Mouse (Mus musculus) lung, embryonic 15.5 days (tissue): ENCODE data around the gene Pdhx. TPM values are rescaled to one million over a fixed set of nuclear protein-coding genes. Genes with fewer than 3 reads are reported as not detected.

Experiments used
- ATAC-seq: fragments of 200-750 bp; cut with Nextera tagmentation; 2 replicates; pipeline ENCODE4 v1.8.0; 2017; ENCODE audit warnings: moderate number of reproducible peaks, borderline replicate concordance; ENCODE audit not compliant: low FRiP score, low TSS enrichment; ENCODE audit errors: extremely low read depth
- H3K27ac ChIP-seq: fragments of 300-500 bp; sonication (generic); 2 replicates; pipeline ENCODE4 v1.5.1; 2015; ENCODE audit warnings: moderate library complexity, mild to moderate bottlenecking, inconsistent platforms
- H3K27me3 ChIP-seq: fragments of 300-500 bp; sonication (generic); 2 replicates; pipeline ENCODE4 v1.6.1; 2015; ENCODE audit warnings: inconsistent platforms
- H3K36me3 ChIP-seq: fragments of 300-500 bp; sonication (generic); 2 replicates; pipeline ENCODE4 v1.6.1; 2015; ENCODE audit warnings: inconsistent platforms
- H3K4me1 ChIP-seq: fragments of 300-500 bp; sonication (generic); 2 replicates; pipeline ENCODE4 v1.6.1; 2015; ENCODE audit warnings: inconsistent platforms
- H3K4me2 ChIP-seq: fragments of 300-500 bp; sonication (generic); 2 replicates; pipeline ENCODE4 v1.6.1; 2015; ENCODE audit warnings: inconsistent platforms, mild to moderate bottlenecking, moderate library complexity
- H3K4me3 ChIP-seq: fragments of 300-500 bp; sonication (generic); 2 replicates; pipeline ENCODE4 v1.5.1; 2015; ENCODE audit warnings: mild to moderate bottlenecking, inconsistent platforms
- H3K9ac ChIP-seq: fragments of 300-500 bp; sonication (generic); 2 replicates; pipeline ENCODE4 v1.6.1; 2015; ENCODE audit warnings: inconsistent platforms
- H3K9me3 ChIP-seq: fragments of 300-500 bp; sonication (generic); 2 replicates; pipeline ENCODE4 v1.6.1; 2016; ENCODE audit warnings: inconsistent platforms
- WGBS: fragments of 180-500 bp; shearing (Covaris S2); methylation state at CpG from one replicate; pipeline ENCODE4 v1.1.7; 2015; 5-methylcytosine and 5-hydroxymethylcytosine counted together
- polyA plus RNA-seq: library from polyadenylated mRNA; unstranded; fragments of >200 nt; fragmentation: Nextera tagmentation; extraction: Ambion mirVana; gene quantifications from 2 replicates; pipeline ENCODE4 v1.2.1, GENCODE M21; 2015

The Pdhx gene
- polyA plus RNA-seq, result 37.4 and 40.6 TPM in 2 replicates

DNA sequence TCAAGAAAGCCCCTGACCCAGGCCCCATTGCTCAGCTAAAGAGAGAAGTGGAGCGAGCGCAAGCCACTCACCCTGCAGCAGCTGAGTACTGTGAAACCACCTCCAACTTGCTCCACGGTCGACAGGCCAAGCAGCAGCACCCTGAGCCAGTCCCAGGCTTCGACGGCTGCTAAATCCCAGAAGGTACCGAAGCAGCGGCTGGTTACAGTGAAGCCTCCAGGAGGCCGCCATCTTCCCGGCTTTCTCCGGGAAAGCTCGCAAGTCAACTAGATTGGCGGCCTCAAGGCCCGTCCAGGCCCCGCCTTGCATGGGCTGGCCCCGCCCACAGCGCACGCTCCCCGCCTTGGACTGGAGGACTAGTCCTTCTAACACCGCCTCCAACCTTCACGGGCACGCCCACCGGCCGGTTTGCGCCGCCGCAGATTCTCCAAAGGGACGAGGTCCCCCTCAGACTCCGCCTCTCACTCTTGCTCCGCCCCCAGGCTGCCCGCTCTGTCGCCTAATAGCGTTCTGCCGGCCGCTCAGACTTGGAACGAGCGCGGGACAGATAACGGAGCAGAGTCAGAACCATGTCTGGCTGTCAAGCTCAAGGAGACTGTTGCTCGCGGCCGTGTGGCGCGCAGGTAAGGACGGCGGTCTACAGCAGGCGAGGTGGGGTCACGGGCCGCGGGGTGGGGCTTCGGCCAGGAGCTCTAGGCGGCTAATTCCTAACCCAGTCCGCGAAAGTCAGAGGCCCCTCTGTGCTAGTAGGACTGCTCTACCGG is at the start of gene Pdhx, which contains the start of gene Apip:
Gene Pdhx (minus strand): TSS at position 295 of the 764 bp plus-strand sequence.
Gene Apip (plus strand): TSS at position 457 of the 764 bp plus-strand sequence.
- WGBS, result under 1% methylated on average over 55 of the region's 55 CpGs
- no peaks in the 10 kb centered on the region for H3K36me3 ChIP-seq
- H3K4me2 ChIP-seq, result peak within 1 kb of the TSS; percentile 74
- peak within 1 kb of the TSS; percentile 87 for H3K27ac ChIP-seq
- peaks cover 20% of the 10 kb centered on the region for H3K4me1 ChIP-seq
- peak; percentile 99 for ATAC-seq
- no peaks in the 10 kb centered on the region for H3K9me3 ChIP-seq
- peak within 1 kb of the TSS; percentile 81 for H3K4me3 ChIP-seq
- peak within 1 kb of the TSS; percentile 79 for H3K9ac ChIP-seq
- H3K27me3 ChIP-seq, result no peaks in the 10 kb centered on the region

- Histone ChIP-seq H3K9me3 (no peaks in the 10 kb centered on the region), H3K4me2 (no peak overlapping the region), H3K4me3 (no peak overlapping the region), H3K9ac (no peak overlapping the region), H3K36me3 (no peaks in the 10 kb centered on the region), H3K4me1 (no peaks in the 10 kb centered on the region), H3K27me3 (no peaks in the 10 kb centered on the region), H3K27ac (no peak overlapping the region)
- 69% methylated on average over 7 of the region's 7 CpGs for WGBS
- no peak for ATAC-seq
These were observed 46.0 kb upstream of the Pdhx start for GRCm38 (mm10) chr2:103119197-103119854.

- Histone ChIP-seq H3K36me3 (no peaks in the 10 kb centered on the region), H3K27ac (no peak overlapping the region), H3K27me3 (no peaks in the 10 kb centered on the region), H3K9me3 (no peaks in the 10 kb centered on the region), H3K4me3 (no peak overlapping the region), H3K4me2 (no peak overlapping the region), H3K9ac (no peak overlapping the region), H3K4me1 (no peaks in the 10 kb centered on the region)
- no peak for ATAC-seq
- WGBS, result 58% methylated on average over 6 of the region's 6 CpGs
These were observed 45.2 kb upstream of the Pdhx start for GRCm38 (mm10) chr2:103118324-103119196.

GRCm38 (mm10) chr2:103117212-103117611 is 43.9 kb upstream of the Pdhx start:
- H3K36me3 ChIP-seq, result no peaks in the 10 kb centered on the region
- ATAC-seq, result no peak
- H3K27ac ChIP-seq, result no peak overlapping the region
- no peak overlapping the region for H3K4me3 ChIP-seq
- no peaks in the 10 kb centered on the region for H3K27me3 ChIP-seq
- 74% methylated on average over 5 of the region's 5 CpGs for WGBS
- H3K4me1 ChIP-seq, result no peaks in the 10 kb centered on the region
- H3K9ac ChIP-seq, result no peak overlapping the region
- no peak overlapping the region for H3K4me2 ChIP-seq
- H3K9me3 ChIP-seq, result no peaks in the 10 kb centered on the region

DNA sequence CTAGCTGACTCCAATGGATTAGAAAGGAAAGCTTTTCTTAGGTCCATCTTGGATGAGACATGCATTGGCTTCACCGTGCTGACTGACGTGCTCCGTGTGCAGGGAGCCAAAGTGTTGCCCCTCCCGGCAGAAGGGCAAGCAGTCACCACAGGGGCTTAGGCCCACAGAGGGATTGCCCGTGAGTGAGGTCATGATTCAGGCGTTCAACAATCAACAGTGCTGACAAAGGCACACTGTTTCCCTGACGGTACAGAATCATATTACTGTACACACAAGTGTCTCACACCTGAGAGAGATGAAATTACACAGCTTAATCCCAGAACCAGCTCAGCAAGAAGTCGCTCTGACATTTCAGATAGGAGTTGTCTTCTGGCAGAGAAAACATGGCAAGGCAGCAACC is 38.4 kb upstream of the Pdhx start:
- Histone ChIP-seq H3K4me2 (no peak overlapping the region), H3K9me3 (no peaks in the 10 kb centered on the region), H3K27ac (no peak overlapping the region), H3K4me1 (no peaks in the 10 kb centered on the region), H3K36me3 (no peaks in the 10 kb centered on the region), H3K27me3 (no peaks in the 10 kb centered on the region), H3K9ac (no peak overlapping the region), H3K4me3 (no peak overlapping the region)
- no peak for ATAC-seq
- 43% methylated on average over 8 of the region's 8 CpGs for WGBS

- H3K36me3 ChIP-seq, result no peaks in the 10 kb centered on the region
- H3K4me2 ChIP-seq, result no peak overlapping the region
- no peak for ATAC-seq
- H3K27ac ChIP-seq, result no peak overlapping the region
- no peak overlapping the region for H3K9ac ChIP-seq
- no peaks in the 10 kb centered on the region for H3K27me3 ChIP-seq
- no peaks in the 10 kb centered on the region for H3K9me3 ChIP-seq
- WGBS, result 65% methylated on average over 2 of the region's 2 CpGs
- H3K4me3 ChIP-seq, result no peak overlapping the region
- no peaks in the 10 kb centered on the region for H3K4me1 ChIP-seq
These were observed 32.9 kb upstream of the Pdhx start for GRCm38 (mm10) chr2:103106172-103106571.

DNA sequence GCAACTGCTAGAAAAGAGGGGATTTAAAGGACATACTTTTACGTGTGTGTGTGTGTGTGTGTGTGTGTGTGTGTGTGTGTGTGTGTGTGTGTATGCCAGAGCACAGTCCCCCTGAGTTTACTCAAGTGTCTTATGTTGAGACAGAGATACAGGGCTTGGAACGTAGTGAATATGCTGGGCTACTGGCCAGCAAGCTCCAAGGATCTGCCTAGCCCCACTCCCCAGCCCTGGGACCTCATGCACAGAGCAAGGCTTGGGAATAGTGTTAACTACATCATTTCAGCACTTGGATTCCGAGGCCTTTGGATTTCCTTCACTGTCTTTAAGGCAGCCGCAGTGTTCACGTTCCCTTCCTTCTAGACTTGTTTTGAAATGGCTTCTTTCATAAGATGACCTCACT is 29.3 kb upstream of the Pdhx start:
- no peaks in the 10 kb centered on the region for H3K9me3 ChIP-seq
- H3K9ac ChIP-seq, result no peak overlapping the region
- no peak overlapping the region for H3K4me2 ChIP-seq
- H3K27ac ChIP-seq, result no peak overlapping the region
- H3K36me3 ChIP-seq, result no peaks in the 10 kb centered on the region
- no peaks in the 10 kb centered on the region for H3K27me3 ChIP-seq
- no peak for ATAC-seq
- 69% methylated on average over 5 of the region's 5 CpGs for WGBS
- no peaks in the 10 kb centered on the region for H3K4me1 ChIP-seq
- H3K4me3 ChIP-seq, result no peak overlapping the region

GRCm38 (mm10) chr2:103089521-103089920 is 16.2 kb upstream of the Pdhx start:
- H3K27ac ChIP-seq, result no peak overlapping the region
- H3K36me3 ChIP-seq, result peaks cover 24% of the 10 kb centered on the region; the same call in 1 of the 2 replicates
- no peaks in the 10 kb centered on the region for H3K27me3 ChIP-seq
- H3K4me2 ChIP-seq, result no peak overlapping the region
- H3K9ac ChIP-seq, result no peak overlapping the region
- H3K4me1 ChIP-seq, result peaks cover 5% of the 10 kb centered on the region; the same call in 1 of the 2 replicates
- no peak for ATAC-seq
- H3K9me3 ChIP-seq, result no peaks in the 10 kb centered on the region
- WGBS, result 78% methylated on average over 6 of the region's 6 CpGs
- H3K4me3 ChIP-seq, result no peak overlapping the region

- Histone ChIP-seq H3K4me1 (peaks cover 5% of the 10 kb centered on the region; the same call in 1 of the 2 replicates), H3K4me2 (no peak overlapping the region), H3K36me3 (0 out of 2 replicates have a peak, but pooled peaks cover 15% of the 10 kb centered on the region), H3K4me3 (no peak overlapping the region), H3K9me3 (no peaks in the 10 kb centered on the region), H3K27ac (no peak overlapping the region), H3K27me3 (no peaks in the 10 kb centered on the region), H3K9ac (no peak overlapping the region)
- 96% methylated on average over 4 of the region's 4 CpGs for WGBS
- ATAC-seq, result no peak
These were observed 14.8 kb upstream of the Pdhx start for GRCm38 (mm10) chr2:103088099-103088498.

- Histone ChIP-seq H3K9ac (no peak overlapping the region), H3K9me3 (no peaks in the 10 kb centered on the region), H3K27me3 (no peaks in the 10 kb centered on the region), H3K4me2 (no peak overlapping the region), H3K27ac (no peak overlapping the region), H3K4me3 (no peak overlapping the region), H3K36me3 (0 out of 2 replicates have a peak, but pooled peaks cover 11% of the 10 kb centered on the region), H3K4me1 (peaks cover 5% of the 10 kb centered on the region; the same call in 1 of the 2 replicates)
- WGBS, result 3% methylated on average over 1 of the region's 1 CpGs
- ATAC-seq, result no peak
These were observed 13.1 kb upstream of the Pdhx start for GRCm38 (mm10) chr2:103086432-103086831.

DNA sequence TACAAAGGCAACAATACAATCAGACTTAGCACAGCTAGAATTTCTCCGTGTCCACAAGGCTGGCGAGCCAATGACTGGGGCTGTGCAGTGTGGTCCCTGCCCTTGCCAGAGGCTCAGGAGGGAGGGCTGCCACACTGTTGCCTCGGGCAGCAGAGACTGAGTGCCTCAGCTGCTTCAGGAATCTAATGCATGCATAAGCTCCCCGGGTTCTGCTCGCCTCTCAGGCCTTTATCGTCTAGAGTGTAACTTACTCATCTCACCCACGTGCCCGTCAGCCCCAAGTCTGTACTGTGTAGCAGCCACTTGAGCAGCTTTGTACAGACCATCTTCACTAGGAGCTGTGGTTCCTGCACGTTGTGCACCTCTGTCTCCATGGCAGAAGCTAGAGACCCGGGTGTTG is 12.3 kb upstream of the Pdhx start:
- Histone ChIP-seq H3K4me3 (no peak overlapping the region), H3K4me2 (no peak overlapping the region), H3K9me3 (no peaks in the 10 kb centered on the region), H3K27me3 (no peaks in the 10 kb centered on the region), H3K36me3 (0 out of 2 replicates have a peak, but pooled peaks cover 11% of the 10 kb centered on the region), H3K27ac (no peak overlapping the region), H3K4me1 (peaks cover 5% of the 10 kb centered on the region; the same call in 1 of the 2 replicates), H3K9ac (no peak overlapping the region)
- WGBS, result 72% methylated on average over 10 of the region's 10 CpGs
- peak; percentile 43; the same call in 1 of the 2 replicates for ATAC-seq
